Mouse (Mus musculus) thymus, adult 2 months (tissue): ENCODE results near the gene Hoxc6. TPM values are rescaled to one million over a fixed set of nuclear protein-coding genes. Genes with fewer than 3 reads are reported as not detected.

Experiments
- DNase-seq: peaks from one replicate; pipeline ENCODE4 v3.0.0; 2021
- H3K27ac ChIP-seq: fragments of 200-500 bp; 2 replicates; pipeline ENCODE4 v1.5.1; 2012; ENCODE audit warnings: low read length, control low read depth; ENCODE audit not compliant: control insufficient read depth, insufficient read depth
- H3K27me3 ChIP-seq: fragments of 200-500 bp; 2 replicates; pipeline ENCODE4 v1.6.1; 2012; ENCODE audit warnings: mild to moderate bottlenecking, low read length, moderate library complexity, mixed read lengths; ENCODE audit not compliant: control insufficient read depth, insufficient read depth
- H3K36me3 ChIP-seq: fragments of 200-500 bp; 2 replicates; pipeline ENCODE4 v1.6.1; 2012; ENCODE audit warnings: mild to moderate bottlenecking, low read length, moderate library complexity; ENCODE audit not compliant: control insufficient read depth, insufficient read depth
- H3K4me1 ChIP-seq: fragments of 200-500 bp; replicated peaks from 2 replicates; pipeline ENCODE4 v1.6.1; 2012; ENCODE audit warnings: low read length; ENCODE audit not compliant: control insufficient read depth, insufficient read depth
- H3K4me3 ChIP-seq: fragments of 200-500 bp; 2 replicates; pipeline ENCODE4 v1.5.1; 2012; ENCODE audit warnings: mild to moderate bottlenecking, low read length, control low read depth, moderate library complexity; ENCODE audit not compliant: control insufficient read depth, insufficient read depth
- CTCF ChIP-seq: fragments of 200-500 bp; IDR thresholded peaks from 2 replicates; pipeline ENCODE4 v1.5.1; 2012; ENCODE audit warnings: mild to moderate bottlenecking, control low read depth, low read length, moderate library complexity, borderline replicate concordance; ENCODE audit not compliant: control insufficient read depth, poor library complexity, insufficient read depth; ENCODE audit errors: extremely low read depth
- POLR2A ChIP-seq: fragments of 200-500 bp; IDR thresholded peaks from 2 replicates; pipeline ENCODE4 v1.6.1; 2012; ENCODE audit warnings: mild to moderate bottlenecking, low read length, control low read depth, moderate library complexity; ENCODE audit not compliant: control insufficient read depth, poor library complexity, insufficient read depth; ENCODE audit errors: extremely low read depth
- WGBS: fragments of 180-500 bp; shearing (Covaris S2); methylation state at CpG from one replicate; pipeline ENCODE4 v1.1.7; 2018; 5-methylcytosine and 5-hydroxymethylcytosine counted together
- polyA plus RNA-seq: library from polyadenylated mRNA; depleted of rRNA; stranded (reverse); fragments of >200 nt; gene quantifications from 2 replicates; pipeline ENCODE4 v1.2.3, GENCODE M21; 2012

The Hoxc6 gene
- polyA plus RNA-seq, 1 experiment, result 0.23 TPM

DNA sequence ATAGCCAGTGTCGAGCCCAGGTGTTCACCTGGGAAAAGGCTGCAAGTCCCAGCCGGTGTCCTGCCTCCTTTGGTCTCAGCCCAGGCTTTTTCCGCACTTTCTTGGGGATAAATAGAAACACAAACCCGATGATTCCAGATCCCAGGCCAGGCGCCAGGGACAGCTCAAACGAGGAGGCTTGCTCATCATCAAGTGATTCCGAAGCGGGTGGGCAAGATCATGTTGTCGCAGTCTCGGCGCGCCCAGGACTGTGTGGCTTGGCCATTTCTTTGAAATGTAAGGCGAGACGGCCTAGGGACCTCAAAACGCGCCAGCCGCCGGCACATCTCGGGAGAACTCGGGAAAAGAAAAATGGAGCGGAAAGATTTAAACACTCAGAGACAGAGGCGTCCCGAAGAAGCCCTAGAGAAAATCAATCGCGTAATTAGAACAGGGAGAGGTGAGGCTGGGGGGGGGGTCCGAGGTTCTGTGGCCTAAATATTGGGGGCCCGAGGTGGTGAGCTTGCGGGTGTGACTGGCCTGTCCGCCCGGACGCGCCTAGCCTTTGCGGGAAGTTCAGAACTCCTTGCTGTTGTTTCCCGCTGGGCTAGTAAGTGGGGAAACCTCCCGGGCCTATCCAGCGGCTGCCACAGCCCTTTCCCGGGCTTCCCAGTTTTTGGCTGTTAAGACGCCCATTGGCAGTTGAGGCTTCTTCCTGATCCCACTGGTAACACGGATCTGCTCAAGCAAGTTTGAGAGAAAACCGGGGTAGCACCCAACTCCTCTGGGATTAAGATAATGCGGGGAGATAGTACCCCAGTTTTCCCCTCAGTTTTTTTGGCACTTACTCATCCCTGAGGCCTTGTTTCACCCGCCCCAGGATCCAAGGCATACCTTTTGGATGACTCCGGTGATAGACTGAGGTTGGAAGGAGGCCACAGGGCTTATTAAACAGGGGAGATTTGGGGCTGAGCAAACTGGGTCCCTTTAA lies 29.5 kb downstream of the Hoxc6 start:
- DNase-seq, result no peak
- Histone ChIP-seq H3K36me3 (no peaks in the 10 kb centered on the region), H3K27me3 (peaks cover 8% of the 10 kb centered on the region), H3K4me3 (no peak overlapping the region), H3K4me1 (no peaks in the 10 kb centered on the region), H3K27ac (no peak overlapping the region)
- WGBS, result 15% methylated on average over 43 of the region's 43 CpGs
- TF ChIP-seq POLR2A, result no peak
- no peak for TF ChIP-seq CTCF

DNA sequence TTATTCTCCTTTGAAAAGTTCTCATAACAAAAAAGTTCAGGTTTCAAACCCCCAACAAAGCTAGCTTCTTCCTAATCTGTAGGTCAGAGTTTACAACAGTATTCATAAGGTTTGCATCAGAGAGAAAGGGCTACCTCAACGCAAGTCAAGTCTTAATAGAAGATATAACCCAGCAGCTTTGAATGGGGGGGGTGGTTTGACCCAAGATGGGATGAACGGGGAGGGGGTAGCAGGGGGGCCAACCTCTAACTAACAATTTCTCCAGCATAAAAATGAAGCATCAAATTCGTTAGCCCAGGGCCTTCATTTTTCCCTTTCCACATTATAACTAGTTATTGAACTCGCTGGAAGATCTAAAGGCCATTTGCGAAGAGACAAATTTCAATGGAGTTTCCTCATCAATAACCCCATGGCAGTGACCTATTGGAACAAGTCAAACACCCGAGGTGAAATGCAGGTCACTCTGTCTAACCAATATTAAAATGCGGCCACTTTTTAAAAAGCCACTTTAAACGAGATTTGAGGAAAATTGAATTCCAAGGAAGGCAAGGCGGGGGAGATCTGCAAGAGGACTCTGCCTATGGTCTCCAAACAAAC lies 31.0 kb downstream of the Hoxc6 start:
- H3K27me3 ChIP-seq, result peaks cover 17% of the 10 kb centered on the region

DNA sequence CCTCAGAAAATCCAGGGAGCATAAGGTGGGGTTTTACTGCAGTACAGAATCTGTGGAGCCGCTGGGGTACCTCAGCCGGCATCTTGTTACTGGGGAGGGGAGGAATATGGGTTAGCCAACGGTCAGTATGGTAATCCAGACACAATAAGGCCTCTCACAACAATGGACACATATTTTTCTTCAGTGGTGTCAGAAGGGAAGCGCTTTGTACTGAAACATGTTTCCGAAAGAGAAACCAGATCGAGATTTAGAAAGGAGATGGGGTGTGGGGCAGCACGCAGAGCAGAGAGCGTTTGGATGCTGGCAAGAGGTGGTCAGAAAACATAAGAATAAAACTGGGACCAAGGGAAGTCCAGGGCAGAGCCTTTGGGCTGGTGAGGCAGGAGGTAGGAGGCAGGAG lies 32.1 kb downstream of the Hoxc6 start:
- Histone ChIP-seq H3K27ac (no peak overlapping the region), H3K4me1 (no peaks in the 10 kb centered on the region), H3K36me3 (no peaks in the 10 kb centered on the region), H3K4me3 (no peak overlapping the region), H3K27me3 (peaks cover 26% of the 10 kb centered on the region)
- no peak for DNase-seq
- 12% methylated on average over 8 of the region's 8 CpGs for WGBS
- TF ChIP-seq POLR2A, result no peak
- no peak for TF ChIP-seq CTCF

More for the DNA sequence above, 31.0 kb downstream of the Hoxc6 start:
- TF ChIP-seq POLR2A (no peak), CTCF (no peak)
- no peak for DNase-seq
- Histone ChIP-seq H3K27ac (no peak overlapping the region), H3K4me1 (no peaks in the 10 kb centered on the region), H3K4me3 (no peak overlapping the region), H3K36me3 (no peaks in the 10 kb centered on the region)
- WGBS, result 61% methylated on average over 9 of the region's 9 CpGs

DNA sequence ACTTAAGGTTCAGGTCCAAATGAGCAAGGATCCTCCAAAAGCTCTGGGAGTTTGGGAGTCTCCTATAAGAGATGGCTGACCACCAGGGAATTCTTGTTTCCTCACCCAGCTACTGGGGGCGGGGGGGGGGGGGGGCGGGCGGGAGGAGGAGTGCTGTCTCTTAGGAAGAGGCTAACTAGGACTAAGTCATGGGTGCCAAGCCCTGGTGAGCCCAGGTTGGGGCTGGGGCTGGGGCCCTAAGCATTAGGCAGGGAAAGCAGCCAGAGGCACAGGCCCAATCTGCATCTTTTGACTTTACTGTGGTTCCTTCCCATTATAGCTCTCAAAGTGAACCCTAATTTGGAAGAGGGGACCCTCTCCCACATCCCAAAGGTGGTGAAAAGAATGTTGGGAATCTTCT lies 34.1 kb downstream of the Hoxc6 start:
- no peak overlapping the region for H3K4me3 ChIP-seq
- no peak for TF ChIP-seq CTCF
- TF ChIP-seq POLR2A, result no peak
- H3K27ac ChIP-seq, result no peak overlapping the region
- no peaks in the 10 kb centered on the region for H3K4me1 ChIP-seq
- no peak for DNase-seq
- no peaks in the 10 kb centered on the region for H3K36me3 ChIP-seq
- WGBS, result 7% methylated on average over 3 of the region's 3 CpGs
- H3K27me3 ChIP-seq, result peaks cover 35% of the 10 kb centered on the region

DNA sequence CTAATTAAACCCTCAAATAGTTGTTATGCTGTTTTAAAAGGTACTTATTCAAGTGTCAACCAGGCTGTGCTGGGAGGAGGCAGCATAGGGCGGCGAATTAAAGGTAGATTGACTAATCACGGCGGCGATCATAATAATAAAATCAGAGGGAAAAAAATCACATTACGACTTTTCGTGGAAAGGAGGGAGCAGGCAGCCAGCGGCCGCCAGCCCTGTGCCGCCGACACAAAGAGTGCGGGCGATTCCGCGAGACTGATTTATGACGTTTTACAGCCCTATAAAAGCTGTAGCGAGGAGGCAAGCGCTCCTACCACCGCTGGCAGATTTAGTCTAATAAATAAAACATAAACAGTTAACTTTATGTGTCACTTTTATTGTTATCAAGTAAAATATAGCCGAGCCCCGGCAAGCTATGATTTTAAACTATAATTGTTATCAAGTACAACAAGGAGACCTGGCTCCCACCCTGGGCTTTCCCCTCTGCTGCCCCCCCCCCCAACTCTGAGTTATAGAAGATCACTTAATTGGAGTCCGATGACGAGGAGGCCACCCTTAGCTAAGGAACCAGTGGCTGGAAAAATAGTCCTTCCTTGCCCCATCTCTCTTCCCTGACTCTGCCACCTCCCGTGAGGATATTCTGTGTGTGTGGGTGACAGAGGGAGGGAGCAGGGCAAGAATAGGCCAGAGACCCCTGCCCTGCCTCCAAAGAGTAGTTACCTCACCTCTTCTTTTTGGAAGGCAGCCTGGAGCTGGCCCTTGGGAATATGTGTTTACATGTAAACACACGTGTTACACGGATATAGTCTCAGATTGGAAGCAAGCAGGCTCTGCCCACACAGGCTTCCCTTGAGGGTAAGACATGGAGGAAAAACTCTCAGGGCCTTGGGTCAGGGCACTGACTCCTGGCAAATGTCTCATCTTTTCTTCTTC lies 34.9 kb downstream of the Hoxc6 start:
- peaks cover 32% of the 10 kb centered on the region for H3K27me3 ChIP-seq

More for the DNA sequence above, 34.9 kb downstream of the Hoxc6 start:
- no peak for TF ChIP-seq POLR2A
- TF ChIP-seq CTCF, result no peak
- H3K4me1 ChIP-seq, result no peaks in the 10 kb centered on the region
- no peak overlapping the region for H3K27ac ChIP-seq
- no peak overlapping the region for H3K4me3 ChIP-seq
- no peak for DNase-seq
- 7% methylated on average over 26 of the region's 26 CpGs for WGBS
- H3K36me3 ChIP-seq, result no peaks in the 10 kb centered on the region
